Mouse (Mus musculus): ENCODE measurements around the gene 3110082I17Rik.

DNA sequence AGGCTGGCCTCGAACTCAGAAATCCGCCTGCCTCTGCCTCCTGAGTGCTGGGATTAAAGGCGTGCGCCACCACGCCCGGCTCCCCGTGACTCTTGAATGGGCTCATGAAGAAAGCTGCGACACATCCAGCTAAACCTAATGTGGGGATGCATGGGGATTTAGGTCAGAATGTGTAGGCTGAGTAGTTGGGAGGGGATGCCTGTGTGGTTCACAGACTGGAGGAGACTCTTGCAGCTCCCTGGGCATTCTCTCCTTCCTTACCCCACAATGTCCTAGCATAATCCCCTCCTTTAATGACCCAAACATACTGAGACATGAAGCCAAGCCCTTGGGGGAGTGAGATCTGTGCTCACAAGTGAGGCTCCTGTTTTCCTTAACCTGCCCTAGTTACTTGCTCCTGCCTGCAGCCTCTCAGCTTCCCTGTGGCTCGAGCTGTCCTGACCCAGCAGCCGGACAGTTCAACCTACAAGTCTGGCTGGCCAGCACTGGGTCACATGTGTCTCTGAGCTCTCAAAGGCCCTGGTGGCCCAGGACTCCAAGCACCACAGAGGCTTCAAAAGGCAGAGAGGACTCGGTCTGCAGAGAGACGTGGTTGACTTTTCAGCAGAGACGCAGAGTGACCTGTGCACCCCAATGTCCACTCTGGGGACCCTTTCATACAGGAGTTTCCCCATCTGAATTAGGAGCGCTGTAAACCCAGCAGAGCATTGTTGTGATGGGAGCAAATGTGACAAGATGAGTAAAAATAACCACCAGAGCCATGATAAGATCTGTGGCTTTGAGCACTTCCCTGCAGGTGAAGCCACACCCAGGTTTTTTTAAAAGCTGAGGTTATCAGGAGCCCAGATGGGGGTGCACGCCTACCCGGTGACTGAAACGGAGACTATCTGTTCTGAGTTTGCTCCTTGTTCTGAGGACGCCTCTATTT, 78.5 kb downstream of the 3110082I17Rik start:
- TF ChIP-seq CTCF (IDR thresholded peaks at IDR 0.05; ENCODE audit: low read depth): no peak
- peak; percentile 87 for TF ChIP-seq EP300 (IDR thresholded peaks at IDR 0.05; ENCODE audit: low read depth)

Data from liver, embryonic 14.5 days (tissue).